Mouse (Mus musculus): Measurements from ENCODE around the gene Hip1.

DNA sequence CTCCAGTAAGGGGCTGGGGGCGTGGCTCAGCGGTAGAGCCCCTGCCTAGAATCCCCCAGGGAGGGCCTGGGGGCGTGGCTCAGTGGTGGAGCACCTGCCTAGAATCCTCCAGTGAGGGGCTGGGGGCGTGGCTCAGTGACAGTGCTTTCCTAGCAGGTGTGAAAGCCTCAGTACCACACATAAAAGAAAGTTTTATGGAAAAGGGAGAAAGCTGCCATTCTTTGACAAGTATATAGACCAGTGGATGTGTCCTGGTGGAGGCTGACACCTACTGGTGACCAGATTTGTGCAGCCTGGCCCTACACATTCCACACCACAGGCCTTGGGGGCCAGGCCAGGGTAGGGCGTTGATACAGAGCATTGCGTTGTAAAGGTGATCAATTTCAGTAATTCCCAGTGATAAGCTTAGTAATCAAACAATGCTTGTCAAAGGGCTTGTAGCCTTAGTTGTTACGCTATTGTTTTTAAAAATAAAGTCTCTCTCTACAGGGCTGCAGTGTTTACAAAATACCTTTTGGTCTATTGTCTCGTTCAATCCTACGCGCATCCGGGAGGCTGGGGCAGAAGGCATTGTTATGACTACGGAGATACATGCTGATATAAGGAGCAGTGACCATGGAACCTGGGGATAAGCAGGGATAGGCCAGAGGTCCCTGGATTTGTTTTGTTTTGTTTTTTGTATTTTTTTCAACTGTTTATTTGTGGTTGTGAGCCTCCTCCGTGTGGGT, 50.6 kb downstream of the Hip1 start:
- peak; percentile 53; the same call in 1 of the 2 replicates for TF ChIP-seq CTCF (IDR thresholded peaks at IDR 0.05; ENCODE audit: extremely low read depth, insufficient read length, insufficient replicate concordance, low read depth, low read length)
- TF ChIP-seq POLR2A (IDR thresholded peaks at IDR 0.05; ENCODE audit: low read depth, low read length): no peak
